In the genomic region with DNA sequence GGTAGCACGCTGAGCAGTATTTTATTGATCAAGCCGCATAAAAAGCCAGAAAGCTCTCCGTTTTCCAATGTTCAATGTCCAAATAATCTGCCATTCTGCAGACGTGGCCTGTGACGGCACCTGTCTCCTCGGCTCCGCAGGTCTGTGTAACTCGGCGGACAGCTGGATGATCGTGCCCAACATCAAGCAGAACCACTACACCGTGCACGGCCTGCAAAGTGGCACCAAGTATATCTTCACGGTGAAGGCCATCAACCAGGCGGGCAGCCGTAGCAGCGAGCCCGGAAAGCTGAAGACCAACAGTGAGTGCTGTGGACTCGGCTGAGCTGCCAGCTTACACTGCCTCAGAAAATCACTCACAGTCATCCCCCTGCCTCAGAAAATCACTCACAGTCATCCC, we compare ENCODE assay signal across 8 mouse cellular contexts. TPM values are rescaled to one million over a fixed set of nuclear protein-coding genes. Genes with fewer than 3 reads are reported as not detected.
DNase-seq lines count a peak whose midpoint lies in the region; ATAC-seq and TF ChIP-seq lines count a peak whose summit lies in the region.
"Not testable (repeated sequence)": the region's sequence is repeated elsewhere in the genome, so short reads cannot be mapped to it uniquely, and the experiment has no call there.

No protein-coding gene starts in this region.

- H3K9me3 ChIP-seq in ES-Bruce4 (replicated peaks; ENCODE audit: control insufficient read depth, insufficient read depth, low read length, poor library complexity, severe bottlenecking), result not testable (repeated sequence)
- peaks cover 80% of the 10 kb centered on the region for H3K9me3 ChIP-seq in forebrain, embryonic 13.5 days (replicated peaks)
- H3K9me3 ChIP-seq in stomach, postnatal 0 days (ENCODE audit: control insufficient read depth, low read length), result peaks cover 28% of the 10 kb centered on the region

- not testable (repeated sequence) for H3K27ac ChIP-seq in ES-Bruce4 (ENCODE audit: insufficient read depth, low read length); forebrain, embryonic 13.5 days; stomach, postnatal 0 days (replicated peaks)

- peaks cover 44% of the 10 kb centered on the region for H3K36me3 ChIP-seq in ES-Bruce4 (ENCODE audit: control insufficient read depth, insufficient read depth, low read length, poor library complexity, severe bottlenecking)
- peaks cover 82% of the 10 kb centered on the region for H3K36me3 ChIP-seq in forebrain, embryonic 13.5 days (ENCODE audit: poor library complexity, severe bottlenecking)
- peaks cover 25% of the 10 kb centered on the region for H3K36me3 ChIP-seq in stomach, postnatal 0 days (ENCODE audit: control insufficient read depth, insufficient read depth, low read length)

- TF ChIP-seq CTCF in ES-Bruce4 (IDR thresholded peaks at IDR 0.05; ENCODE audit: low read depth, low read length); lung, adult 2 months (IDR thresholded peaks at IDR 0.05; ENCODE audit: insufficient read depth, low read length); stomach, postnatal 0 days (IDR thresholded peaks at IDR 0.05; ENCODE audit: low read depth): not testable (repeated sequence)

- H3K27me3 ChIP-seq in ES-Bruce4 (ENCODE audit: control insufficient read depth, insufficient read depth, low read length, poor library complexity, severe bottlenecking); forebrain, embryonic 13.5 days; stomach, postnatal 0 days (ENCODE audit: control insufficient read depth, insufficient read depth, low read length): not testable (repeated sequence)

- H3K4me1 ChIP-seq in ES-Bruce4 (ENCODE audit: control insufficient read depth, insufficient read depth, low read length); forebrain, embryonic 13.5 days; lung, adult 2 months (ENCODE audit: control insufficient read depth, insufficient read depth, low read length); stomach, postnatal 0 days (replicated peaks; ENCODE audit: control insufficient read depth, insufficient read depth): not testable (repeated sequence)

- H3K4me2 ChIP-seq in forebrain, embryonic 13.5 days; stomach, postnatal 0 days (replicated peaks; ENCODE audit: low read depth): not testable (repeated sequence)

- 84% methylated on average over 18 of the region's 18 CpGs for WGBS in forebrain, embryonic 13.5 days
- WGBS in lung, adult 2 months, result 83% methylated on average over 18 of the region's 18 CpGs
- WGBS in stomach, postnatal 0 days, result 70% methylated on average over 18 of the region's 18 CpGs

- peak; percentile 4; the same call in 1 of the 2 replicates for ATAC-seq in forebrain, embryonic 13.5 days
- not testable (repeated sequence) for ATAC-seq in stomach, postnatal 0 days (ENCODE audit: low FRiP score, low TSS enrichment)

- intact Hi-C loops in heart, postnatal 25 days (cut with DNase I), result loop anchor here (1.0 kb wide), 1 partner anchor 69 kb away; no protein-coding TSS in a partner anchor

- not testable (repeated sequence) for TF ChIP-seq POLR2A in ES-Bruce4 (IDR thresholded peaks at IDR 0.05; ENCODE audit: insufficient read depth, low read length); lung, adult 2 months (IDR thresholded peaks at IDR 0.05; ENCODE audit: borderline replicate concordance, extremely low read depth, low read depth, low read length)

- not testable (repeated sequence) for TF ChIP-seq EP300 in ES-Bruce4 (IDR thresholded peaks at IDR 0.05; ENCODE audit: insufficient read depth, low read depth, low read length); stomach, postnatal 0 days (optimal IDR thresholded peaks at IDR 0.05)

- peak; percentile 63 for DNase-seq in cerebellum, adult 11 months
- DNase-seq in heart, postnatal 25 days (ENCODE audit: low spot score), result peak; percentile 50
- DNase-seq in kidney, postnatal 10 days, result peak; percentile 63
- peak; percentile 34 for DNase-seq in lung, adult 2 months
- peak; percentile 33 for DNase-seq in neural tube, embryonic 10.5 days (ENCODE audit: extremely low spot score, low spot score)
- DNase-seq in stomach, postnatal 0 days (ENCODE audit: low spot score), result peak; percentile 34

- not testable (repeated sequence) for H3K9ac ChIP-seq in ES-Bruce4 (ENCODE audit: low read depth, poor library complexity, severe bottlenecking); forebrain, embryonic 13.5 days; stomach, postnatal 0 days (ENCODE audit: low read length)

- H3K4me3 ChIP-seq in ES-Bruce4 (ENCODE audit: low read depth, low read length), result peak overlapping the region; percentile 2
- H3K4me3 ChIP-seq in forebrain, embryonic 13.5 days; lung, adult 2 months (replicated peaks; ENCODE audit: extremely low read depth, low read depth, low read length); stomach, postnatal 0 days (ENCODE audit: low read depth, low read length): not testable (repeated sequence)

RNA-seq across cellular contexts. Expression of a gene that starts 23.7 kb away (rescaled TPM):
- polyA plus RNA-seq in ES-Bruce4 (2011; ENCODE audit: insufficient read depth, insufficient read length, low read depth, missing spikeins), result 1,061 and 1,174 TPM in 2 replicates
- polyA plus RNA-seq in forebrain, embryonic 13.5 days (2015; fragmentation: Nextera tagmentation; extraction: Ambion mirVana), result 195 and 234 TPM in 2 replicates
- total RNA-seq in heart, postnatal 25 days (2021), result 10 to 100 TPM; 31.7 to 43.0 TPM
- polyA plus RNA-seq in lung, adult 2 months (2012; rRNA removed), result 528 and 535 TPM in 2 replicates
- 90.6 and 93.1 TPM in 2 replicates for polyA plus RNA-seq in stomach, postnatal 0 days (2015; fragmentation: Nextera tagmentation; extraction: Ambion mirVana)
